Mouse (Mus musculus) limb, embryonic 14.5 days (tissue): Measurements from ENCODE around the gene Slit1. TPM values are rescaled to one million over a fixed set of nuclear protein-coding genes. Genes with fewer than 3 reads are reported as not detected.

ENCODE experiments used
- ATAC-seq: fragments of 200-750 bp; cut with Nextera tagmentation; 2 replicates; pipeline ENCODE4 v1.8.0; 2017; ENCODE audit warnings: low read depth, moderate number of reproducible peaks, moderate TSS enrichment; ENCODE audit not compliant: low FRiP score
- DNase-seq: peaks from one replicate; pipeline ENCODE4 v3.0.0-alpha.2; 2015; ENCODE audit warnings: low spot score
- H3K27ac ChIP-seq: fragments of 300-500 bp; sonication (generic); replicated peaks from 2 replicates; pipeline ENCODE4 v1.5.1; 2014; ENCODE audit warnings: low read depth, mild to moderate bottlenecking, low read length, moderate library complexity, mixed read lengths
- H3K27me3 ChIP-seq: fragments of 300-500 bp; sonication (generic); 2 replicates; pipeline ENCODE4 v1.6.1; 2014; ENCODE audit warnings: low read length, mixed read lengths; ENCODE audit not compliant: control insufficient read depth, insufficient read depth
- H3K36me3 ChIP-seq: fragments of 300-500 bp; sonication (generic); 2 replicates; pipeline ENCODE4 v1.6.1; 2014; ENCODE audit warnings: mild to moderate bottlenecking, low read length, moderate library complexity, mixed read lengths; ENCODE audit not compliant: control insufficient read depth, insufficient read depth
- H3K4me1 ChIP-seq: fragments of 300-500 bp; sonication (generic); 2 replicates; pipeline ENCODE4 v1.6.1; 2014; ENCODE audit warnings: antibody characterized with exemption, low read length, mixed read lengths; ENCODE audit not compliant: control insufficient read depth, insufficient read depth
- H3K4me2 ChIP-seq: fragments of 300-500 bp; sonication (generic); replicated peaks from 2 replicates; pipeline ENCODE4 v1.6.1; 2014; ENCODE audit warnings: low read depth, mild to moderate bottlenecking, low read length, moderate library complexity; ENCODE audit not compliant: severe bottlenecking
- H3K4me3 ChIP-seq: fragments of 300-500 bp; sonication (generic); replicated peaks from 2 replicates; pipeline ENCODE4 v1.5.1; 2014; ENCODE audit warnings: low read length
- H3K9ac ChIP-seq: fragments of 300-500 bp; sonication (generic); 2 replicates; pipeline ENCODE4 v1.6.1; 2014; ENCODE audit warnings: mild to moderate bottlenecking, low read depth, low read length, moderate library complexity; ENCODE audit not compliant: severe bottlenecking
- H3K9me3 ChIP-seq: fragments of 300-500 bp; sonication (generic); 2 replicates; pipeline ENCODE4 v1.6.1; 2016; ENCODE audit warnings: low read length; ENCODE audit not compliant: control insufficient read depth
- POLR2A ChIP-seq: fragments of 200-500 bp; IDR thresholded peaks from 2 replicates; pipeline ENCODE4 v1.8.0; 2012; ENCODE audit warnings: inconsistent platforms, mild to moderate bottlenecking, moderate library complexity, borderline replicate concordance; ENCODE audit not compliant: insufficient read depth, insufficient read length; ENCODE audit errors: extremely low read depth
- WGBS: fragments of 180-500 bp; shearing (Covaris S2); extraction: QIAGEN DNeasy Blood & Tissue Kit; methylation state at CpG from one replicate; pipeline ENCODE4 v1.1.7; 2014; 5-methylcytosine and 5-hydroxymethylcytosine counted together
- polyA plus RNA-seq, 2 experiments: library from polyadenylated mRNA; depleted of rRNA in 1 of 2; stranded (reverse) in 1 of 2; unstranded in 1 of 2; fragments of >200 nt; fragmentation: Nextera tagmentation in 1 of 2; extraction: Ambion mirVana in 1 of 2; gene quantifications; 2 replicates each; pipeline versions ENCODE4 v1.2.1 to v1.2.3; 2012 to 2014

The Slit1 gene
- polyA plus RNA-seq, 2 experiments: 0.50 to 0.68 TPM

GRCm38 (mm10) chr19:41714431-41714917 lies 29.0 kb downstream of the Slit1 start:
- Histone ChIP-seq H3K9me3 (no peaks in the 10 kb centered on the region), H3K27ac (no peak overlapping the region), H3K27me3 (no peaks in the 10 kb centered on the region), H3K4me3 (no peak overlapping the region), H3K36me3 (no peaks in the 10 kb centered on the region), H3K9ac (no peak overlapping the region), H3K4me1 (peaks cover 15% of the 10 kb centered on the region; the same call in 1 of the 2 replicates), H3K4me2 (no peak overlapping the region)
- no peak for DNase-seq
- no peak for ATAC-seq
- WGBS: 47% methylated on average over 9 of the region's 9 CpGs
- no peak for TF ChIP-seq POLR2A

- Histone ChIP-seq H3K9ac (no peak overlapping the region), H3K36me3 (no peaks in the 10 kb centered on the region), H3K4me1 (peaks cover 12% of the 10 kb centered on the region; the same call in 1 of the 2 replicates), H3K4me2 (no peak overlapping the region), H3K27ac (no peak overlapping the region), H3K4me3 (no peak overlapping the region), H3K9me3 (no peaks in the 10 kb centered on the region), H3K27me3 (no peaks in the 10 kb centered on the region)
- TF ChIP-seq POLR2A: no peak
- ATAC-seq (no peak), DNase-seq (no peak)
- 76% methylated on average over 8 of the region's 8 CpGs for WGBS
These were observed 30.6 kb downstream of the Slit1 start for GRCm38 (mm10) chr19:41712829-41713228.

- WGBS: 84% methylated on average over 9 of the region's 9 CpGs
- TF ChIP-seq POLR2A: no peak
- no peak overlapping the region for H3K4me2 ChIP-seq
- H3K4me3 ChIP-seq: no peak overlapping the region
- H3K27ac ChIP-seq: no peak overlapping the region
- ATAC-seq: no peak
- H3K9me3 ChIP-seq: no peaks in the 10 kb centered on the region
- DNase-seq: no peak
- peaks cover 7% of the 10 kb centered on the region; the same call in 1 of the 2 replicates for H3K4me1 ChIP-seq
- no peaks in the 10 kb centered on the region for H3K36me3 ChIP-seq
- H3K9ac ChIP-seq: no peak overlapping the region
- H3K27me3 ChIP-seq: no peaks in the 10 kb centered on the region
These were observed 31.8 kb downstream of the Slit1 start for GRCm38 (mm10) chr19:41711665-41712064.

- H3K9me3 ChIP-seq: no peaks in the 10 kb centered on the region
- H3K9ac ChIP-seq: no peak overlapping the region
- H3K4me2 ChIP-seq: no peak overlapping the region
- H3K4me3 ChIP-seq: no peak overlapping the region
- ATAC-seq (no peak), DNase-seq (no peak)
- no peaks in the 10 kb centered on the region for H3K27me3 ChIP-seq
- WGBS: 76% methylated on average over 12 of the region's 12 CpGs
- no peaks in the 10 kb centered on the region for H3K36me3 ChIP-seq
- no peak overlapping the region for H3K27ac ChIP-seq
- 0 out of 2 replicates have a peak, but pooled peaks cover 2% of the 10 kb centered on the region for H3K4me1 ChIP-seq
- no peak for TF ChIP-seq POLR2A
These were observed 33.8 kb downstream of the Slit1 start for GRCm38 (mm10) chr19:41709497-41710165.

- ATAC-seq (no peak), DNase-seq (no peak)
- Histone ChIP-seq H3K4me2 (no peak overlapping the region), H3K27me3 (no peaks in the 10 kb centered on the region), H3K36me3 (no peaks in the 10 kb centered on the region), H3K27ac (no peak overlapping the region), H3K4me1 (0 out of 2 replicates have a peak, but pooled peaks cover 2% of the 10 kb centered on the region), H3K9me3 (no peaks in the 10 kb centered on the region), H3K4me3 (no peak overlapping the region), H3K9ac (no peak overlapping the region)
- WGBS: 29% methylated on average over 12 of the region's 12 CpGs
- TF ChIP-seq POLR2A: no peak
These were observed 35.6 kb downstream of the Slit1 start for GRCm38 (mm10) chr19:41707850-41708249.
